Mouse (Mus musculus): ENCODE results near the gene Tmem82. TPM values are rescaled to one million over a fixed set of nuclear protein-coding genes. Genes with fewer than 3 reads are reported as not detected.

Tmem82 gene
- polyA plus RNA-seq, 1 experiment from 2014 or later, result not detected

Other genes with a start within 250 kb of the Tmem82 start
- not detected in 2 replicates for gene Clcnka, start 219.9 kb downstream of the Tmem82 start, polyA plus RNA-seq (2014; fragmentation: Nextera tagmentation; extraction: Ambion mirVana)
- gene Clcnkb, start 202.6 kb downstream of the Tmem82 start, polyA plus RNA-seq (2014; fragmentation: Nextera tagmentation; extraction: Ambion mirVana), result not detected in 2 replicates
- not detected in 2 replicates for gene Hspb7, start 197.9 kb downstream of the Tmem82 start, polyA plus RNA-seq (2014; fragmentation: Nextera tagmentation; extraction: Ambion mirVana)
- gene Srarp, start 182.5 kb downstream of the Tmem82 start, polyA plus RNA-seq (2014; fragmentation: Nextera tagmentation; extraction: Ambion mirVana), result 0.33 TPM in 1 of 2 replicates, not detected in the other
- gene Zbtb17, start 174.0 kb downstream of the Tmem82 start, polyA plus RNA-seq (2014; fragmentation: Nextera tagmentation; extraction: Ambion mirVana), result 41.3 and 46.5 TPM in 2 replicates
- 10.7 and 14.0 TPM in 2 replicates for gene Spen, start 80.0 kb downstream of the Tmem82 start, polyA plus RNA-seq (2014; fragmentation: Nextera tagmentation; extraction: Ambion mirVana)
- gene Fblim1, start 12.5 kb downstream of the Tmem82 start, polyA plus RNA-seq (2014; fragmentation: Nextera tagmentation; extraction: Ambion mirVana), result 15.1 and 19.7 TPM in 2 replicates
- 0.07 TPM in 1 of 2 replicates, not detected in the other for gene Slc25a34, start 5.2 kb upstream of the Tmem82 start, polyA plus RNA-seq (2014; fragmentation: Nextera tagmentation; extraction: Ambion mirVana)
- gene Plekhm2, start 46.3 kb upstream of the Tmem82 start, polyA plus RNA-seq (2014; fragmentation: Nextera tagmentation; extraction: Ambion mirVana), result 3.6 and 3.9 TPM in 2 replicates
- gene Rsc1a1, start 67.0 kb upstream of the Tmem82 start, polyA plus RNA-seq (2014; fragmentation: Nextera tagmentation; extraction: Ambion mirVana), result 2.5 TPM in 1 of 2 replicates, not detected in the other
- 6.7 and 9.3 TPM in 2 replicates for gene Ddi2, start 104.8 kb upstream of the Tmem82 start, polyA plus RNA-seq (2014; fragmentation: Nextera tagmentation; extraction: Ambion mirVana)
- not detected in 2 replicates for gene Agmat, start 128.0 kb upstream of the Tmem82 start, polyA plus RNA-seq (2014; fragmentation: Nextera tagmentation; extraction: Ambion mirVana)
- 3.6 and 4.6 TPM in 2 replicates for gene Dnajc16, start 172.3 kb upstream of the Tmem82 start, polyA plus RNA-seq (2014; fragmentation: Nextera tagmentation; extraction: Ambion mirVana)
- 8.3 and 10.2 TPM in 2 replicates for gene Casp9, start 175.0 kb upstream of the Tmem82 start, polyA plus RNA-seq (2014; fragmentation: Nextera tagmentation; extraction: Ambion mirVana)
- gene Cela2a, start 207.5 kb upstream of the Tmem82 start, polyA plus RNA-seq (2014; fragmentation: Nextera tagmentation; extraction: Ambion mirVana), result not detected in 2 replicates
- not detected in 2 replicates for gene Ctrc, start 227.7 kb upstream of the Tmem82 start, polyA plus RNA-seq (2014; fragmentation: Nextera tagmentation; extraction: Ambion mirVana)